Mouse (Mus musculus): ENCODE measurements around the gene Rgs7. TPM values are rescaled to one million over a fixed set of nuclear protein-coding genes. Genes with fewer than 3 reads are reported as not detected.

Gene Rgs7
- total RNA-seq, 2 experiments from 2014 or later: 0.31 to 0.45 TPM

GRCm38 (mm10) chr1:175028267-175028666, 464.0 kb downstream of the Rgs7 start:
- DNase-seq: no peak

- no peak for DNase-seq
Observed at GRCm38 (mm10) chr1:175025781-175026309, 466.5 kb downstream of the Rgs7 start.

- DNase-seq: no peak
Observed at GRCm38 (mm10) chr1:175024136-175024535, 468.2 kb downstream of the Rgs7 start.

Other genes starting within 250 kb of the Rgs7 start
- under 1 TPM; 0.25 to 0.28 TPM for gene Kmo, start 127.9 kb upstream of the Rgs7 start, total RNA-seq (2021)
- gene Fh1, start 133.1 kb upstream of the Rgs7 start, total RNA-seq (2021): 100 to 1,000 TPM; 218 to 258 TPM
- 10 to 100 TPM in 1 of 2 experiments, 1 to 10 TPM in 1; 8.0 to 10.2 TPM for gene Opn3, start 200.3 kb upstream of the Rgs7 start, total RNA-seq (2021)
- 1 to 10 TPM; 4.1 to 5.9 TPM for gene Chml, start 200.4 kb upstream of the Rgs7 start, total RNA-seq (2021)
- not detected for gene Wdr64, start 206.1 kb upstream of the Rgs7 start, total RNA-seq (2021)